Mouse (Mus musculus) kidney, adult 9 months (tissue): ENCODE results near the gene Vps53.

Experiments
- DNase-seq: peaks from one replicate; pipeline ENCODE4 v3.0.0; 2022

The Vps53 gene

GRCm38 (mm10) chr11:76050967-76051512 lies 128.4 kb downstream of the Vps53 start:
- no peak for DNase-seq

GRCm38 (mm10) chr11:76050509-76050908 lies 128.9 kb downstream of the Vps53 start:
- no peak for DNase-seq

- peak; percentile 42 for DNase-seq
Observed at GRCm38 (mm10) chr11:76045367-76045766, 134.1 kb downstream of the Vps53 start.

- DNase-seq: no peak
Observed at GRCm38 (mm10) chr11:76044468-76044867, 135.0 kb downstream of the Vps53 start.

- peak; percentile 52 for DNase-seq
Observed at GRCm38 (mm10) chr11:76042882-76043281, 136.6 kb downstream of the Vps53 start.

- DNase-seq: no peak
Observed at GRCm38 (mm10) chr11:76042041-76042638, 137.3 kb downstream of the Vps53 start.

- DNase-seq: peak; percentile 67
Observed at GRCm38 (mm10) chr11:76040761-76041376, 138.6 kb downstream of the Vps53 start.

GRCm38 (mm10) chr11:76040106-76040505 lies 139.3 kb downstream of the Vps53 start:
- DNase-seq: no peak

GRCm38 (mm10) chr11:76039271-76040053 lies 140.0 kb downstream of the Vps53 start:
- DNase-seq: peak; percentile 69

GRCm38 (mm10) chr11:76037581-76038294 lies 141.7 kb downstream of the Vps53 start:
- DNase-seq: no peak

- no peak for DNase-seq
Observed at GRCm38 (mm10) chr11:76035182-76035581, 144.3 kb downstream of the Vps53 start.

- DNase-seq: no peak
Observed at GRCm38 (mm10) chr11:76033836-76034235, 145.6 kb downstream of the Vps53 start.

GRCm38 (mm10) chr11:76033359-76033758 lies 146.1 kb downstream of the Vps53 start:
- no peak for DNase-seq

GRCm38 (mm10) chr11:76028072-76028465 lies 151.4 kb downstream of the Vps53 start:
- peak; percentile 30 for DNase-seq

- peak; percentile 88 for DNase-seq
Observed at GRCm38 (mm10) chr11:76027139-76028071, 152.0 kb downstream of the Vps53 start, which contains the start of gene Rflnb. Gene Rflnb, minus strand, starts transcription at chr11:76027782.

GRCm38 (mm10) chr11:76026527-76027138 lies 152.8 kb downstream of the Vps53 start:
- no peak for DNase-seq

GRCm38 (mm10) chr11:76025080-76025583 lies 154.3 kb downstream of the Vps53 start:
- no peak for DNase-seq

GRCm38 (mm10) chr11:76020916-76021315 lies 158.5 kb downstream of the Vps53 start:
- DNase-seq: no peak

- DNase-seq: no peak
Observed at GRCm38 (mm10) chr11:76019879-76020278, 159.6 kb downstream of the Vps53 start.

- DNase-seq: no peak
Observed at GRCm38 (mm10) chr11:76015814-76016213, 163.6 kb downstream of the Vps53 start.

GRCm38 (mm10) chr11:76015251-76015650 lies 164.2 kb downstream of the Vps53 start:
- no peak for DNase-seq
